Mouse (Mus musculus): Measurements from ENCODE around the gene Chd8. TPM values are rescaled to one million over a fixed set of nuclear protein-coding genes. Genes with fewer than 3 reads are reported as not detected.
A peak's percentile ranks its signal among the peaks of the same experiment; 100 is the strongest.

Chd8 gene
- polyA plus RNA-seq, 1 experiment from 2014 or later, result 49.6 TPM

- no peak overlapping the region; the same call in 1 of the 2 replicates for H3K9ac ChIP-seq (replicated peaks; ENCODE audit: low read depth, low read length)
- 17% methylated on average over 3 of the region's 3 CpGs for WGBS
Observed at GRCm38 (mm10) chr14:52195691-52196090, 61.9 kb downstream of the Chd8 start.

DNA sequence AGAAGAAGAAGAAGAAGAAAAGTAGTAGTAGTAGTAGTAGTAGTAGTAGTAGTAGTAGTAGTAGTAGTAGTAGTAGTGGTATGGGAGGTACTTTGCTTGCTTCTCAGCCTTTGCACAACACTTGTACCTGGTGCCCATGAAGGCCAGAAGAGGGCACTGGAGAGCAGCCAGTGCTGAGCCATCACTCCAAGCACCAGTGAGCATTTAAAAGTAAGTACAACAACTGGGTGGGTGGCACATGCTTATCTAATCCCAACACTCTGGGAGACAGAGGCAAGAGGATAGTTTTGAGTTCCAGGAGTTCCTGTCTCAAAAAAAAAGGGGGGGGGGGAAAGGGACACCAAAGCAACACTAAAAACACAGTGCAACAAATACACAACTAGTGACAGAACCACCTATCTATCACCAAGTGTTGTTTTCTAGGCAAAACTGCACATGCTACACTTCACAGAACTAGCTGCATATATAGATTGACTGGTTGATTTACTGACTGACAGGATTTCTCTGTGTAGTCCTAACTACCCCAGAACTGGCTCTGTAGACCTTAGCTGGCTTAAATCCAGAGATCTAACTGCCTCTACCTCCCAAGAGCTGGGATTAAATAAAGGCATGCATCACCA, 66.7 kb downstream of the Chd8 start:
- Histone ChIP-seq H3K36me3 (ENCODE audit: control insufficient read depth, insufficient read depth, low read length) (no peaks in the 10 kb centered on the region), H3K9me3 (ENCODE audit: control insufficient read depth, low read length) (no peaks in the 10 kb centered on the region), H3K4me1 (ENCODE audit: control insufficient read depth, insufficient read depth, low read length) (peaks cover 3% of the 10 kb centered on the region), H3K4me3 (ENCODE audit: low read depth, low read length) (no peak overlapping the region), H3K27ac (ENCODE audit: low read depth, low read length) (no peak overlapping the region), H3K9ac (replicated peaks; ENCODE audit: low read depth, low read length) (no peak overlapping the region), H3K27me3 (ENCODE audit: control insufficient read depth, insufficient read depth, low read length) (no peaks in the 10 kb centered on the region), H3K4me2 (ENCODE audit: low read depth, low read length) (no peak overlapping the region)
- no peak for ATAC-seq (ENCODE audit: low read depth)

More at GRCm38 (mm10) chr14:52195691-52196090, 61.9 kb downstream of the Chd8 start:
- H3K4me2 ChIP-seq (ENCODE audit: low read depth, low read length), result peak overlapping the region; percentile 88
- no peak for ATAC-seq (ENCODE audit: low read depth)
- no peak overlapping the region for H3K27ac ChIP-seq (ENCODE audit: low read depth, low read length)
- H3K4me1 ChIP-seq (ENCODE audit: control insufficient read depth, insufficient read depth, low read length), result peaks cover 8% of the 10 kb centered on the region
- H3K27me3 ChIP-seq (ENCODE audit: control insufficient read depth, insufficient read depth, low read length), result peaks cover 4% of the 10 kb centered on the region; the same call in 1 of the 2 replicates
- H3K4me3 ChIP-seq (ENCODE audit: low read depth, low read length), result peak overlapping the region; percentile 100
- H3K36me3 ChIP-seq (ENCODE audit: control insufficient read depth, insufficient read depth, low read length), result peaks cover 14% of the 10 kb centered on the region
- no peaks in the 10 kb centered on the region for H3K9me3 ChIP-seq (ENCODE audit: control insufficient read depth, low read length)

GRCm38 (mm10) chr14:52189519-52189918, 68.1 kb downstream of the Chd8 start:
- no peak for ATAC-seq (ENCODE audit: low read depth)
- no peak overlapping the region for H3K9ac ChIP-seq (replicated peaks; ENCODE audit: low read depth, low read length)
- no peaks in the 10 kb centered on the region for H3K27me3 ChIP-seq (ENCODE audit: control insufficient read depth, insufficient read depth, low read length)
- H3K27ac ChIP-seq (ENCODE audit: low read depth, low read length), result no peak overlapping the region
- 87% methylated on average over 2 of the region's 2 CpGs for WGBS
- H3K4me3 ChIP-seq (ENCODE audit: low read depth, low read length), result no peak overlapping the region
- H3K4me1 ChIP-seq (ENCODE audit: control insufficient read depth, insufficient read depth, low read length), result no peaks in the 10 kb centered on the region
- no peaks in the 10 kb centered on the region for H3K36me3 ChIP-seq (ENCODE audit: control insufficient read depth, insufficient read depth, low read length)
- no peaks in the 10 kb centered on the region for H3K9me3 ChIP-seq (ENCODE audit: control insufficient read depth, low read length)
- H3K4me2 ChIP-seq (ENCODE audit: low read depth, low read length), result no peak overlapping the region

DNA sequence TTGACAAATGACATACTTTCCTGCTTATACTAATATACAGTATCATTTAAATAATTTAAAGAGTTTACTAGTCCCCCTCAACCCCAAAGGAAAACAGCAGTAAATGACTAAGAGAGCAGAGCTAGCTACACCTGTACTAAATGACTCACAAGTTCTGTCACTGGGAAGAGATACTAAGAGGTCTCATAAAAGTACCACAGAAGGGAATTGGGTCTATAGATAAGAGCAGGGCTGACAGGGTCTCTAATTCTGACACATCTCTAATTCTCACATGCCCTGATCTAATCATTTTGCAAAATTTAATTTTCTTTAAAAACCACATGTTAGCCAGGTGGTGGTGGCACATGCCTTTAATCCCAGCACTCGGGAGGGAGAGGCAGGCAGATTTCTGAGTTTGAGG, 68.8 kb downstream of the Chd8 start:
- no peaks in the 10 kb centered on the region for H3K4me1 ChIP-seq (ENCODE audit: control insufficient read depth, insufficient read depth, low read length)
- no peak overlapping the region for H3K4me3 ChIP-seq (ENCODE audit: low read depth, low read length)
- H3K27me3 ChIP-seq (ENCODE audit: control insufficient read depth, insufficient read depth, low read length), result no peaks in the 10 kb centered on the region
- H3K36me3 ChIP-seq (ENCODE audit: control insufficient read depth, insufficient read depth, low read length), result no peaks in the 10 kb centered on the region
- H3K4me2 ChIP-seq (ENCODE audit: low read depth, low read length), result no peak overlapping the region
- no peak overlapping the region for H3K9ac ChIP-seq (replicated peaks; ENCODE audit: low read depth, low read length)
- WGBS, result 90% methylated on average over 1 of the region's 1 CpGs
- no peaks in the 10 kb centered on the region for H3K9me3 ChIP-seq (ENCODE audit: control insufficient read depth, low read length)
- no peak overlapping the region for H3K27ac ChIP-seq (ENCODE audit: low read depth, low read length)
- no peak for ATAC-seq (ENCODE audit: low read depth)

DNA sequence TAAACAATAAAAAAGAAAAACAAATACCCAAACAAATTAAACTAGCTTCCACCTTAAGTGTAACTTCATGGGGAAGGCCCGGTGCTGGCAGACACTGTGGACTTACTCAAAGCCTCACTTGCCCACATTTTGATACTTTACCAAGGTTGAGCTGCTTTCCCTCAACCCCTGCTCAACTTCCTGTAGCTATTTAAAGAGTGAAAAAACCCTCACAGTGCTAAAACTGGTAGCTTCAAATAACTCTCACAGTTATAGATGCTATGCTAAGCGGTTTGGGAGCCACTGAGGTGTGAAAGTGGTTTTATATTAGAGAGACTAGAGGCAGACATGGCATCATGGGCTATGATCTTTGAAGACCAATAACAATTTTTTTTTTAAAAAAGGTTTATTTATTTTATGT, 91.0 kb downstream of the Chd8 start:
- Histone ChIP-seq H3K9me3 (ENCODE audit: control insufficient read depth, low read length) (no peaks in the 10 kb centered on the region), H3K4me2 (ENCODE audit: low read depth, low read length) (no peak overlapping the region), H3K27ac (ENCODE audit: low read depth, low read length) (no peak overlapping the region), H3K9ac (replicated peaks; ENCODE audit: low read depth, low read length) (no peak overlapping the region), H3K36me3 (ENCODE audit: control insufficient read depth, insufficient read depth, low read length) (peaks cover 49% of the 10 kb centered on the region), H3K27me3 (ENCODE audit: control insufficient read depth, insufficient read depth, low read length) (no peaks in the 10 kb centered on the region), H3K4me3 (ENCODE audit: low read depth, low read length) (no peak overlapping the region), H3K4me1 (ENCODE audit: control insufficient read depth, insufficient read depth, low read length) (no peaks in the 10 kb centered on the region)
- no peak for ATAC-seq (ENCODE audit: low read depth)
- WGBS, result 94% methylated on average over 2 of the region's 2 CpGs

GRCm38 (mm10) chr14:52160911-52161310, 96.7 kb downstream of the Chd8 start:
- Histone ChIP-seq H3K9me3 (ENCODE audit: control insufficient read depth, low read length) (no peaks in the 10 kb centered on the region), H3K4me1 (ENCODE audit: control insufficient read depth, insufficient read depth, low read length) (no peaks in the 10 kb centered on the region), H3K36me3 (ENCODE audit: control insufficient read depth, insufficient read depth, low read length) (peaks cover 58% of the 10 kb centered on the region), H3K4me3 (ENCODE audit: low read depth, low read length) (no peak overlapping the region), H3K9ac (replicated peaks; ENCODE audit: low read depth, low read length) (no peak overlapping the region), H3K4me2 (ENCODE audit: low read depth, low read length) (no peak overlapping the region), H3K27ac (ENCODE audit: low read depth, low read length) (no peak overlapping the region), H3K27me3 (ENCODE audit: control insufficient read depth, insufficient read depth, low read length) (no peaks in the 10 kb centered on the region)
- ATAC-seq (ENCODE audit: low read depth), result no peak
- 93% methylated on average over 6 of the region's 6 CpGs for WGBS

DNA sequence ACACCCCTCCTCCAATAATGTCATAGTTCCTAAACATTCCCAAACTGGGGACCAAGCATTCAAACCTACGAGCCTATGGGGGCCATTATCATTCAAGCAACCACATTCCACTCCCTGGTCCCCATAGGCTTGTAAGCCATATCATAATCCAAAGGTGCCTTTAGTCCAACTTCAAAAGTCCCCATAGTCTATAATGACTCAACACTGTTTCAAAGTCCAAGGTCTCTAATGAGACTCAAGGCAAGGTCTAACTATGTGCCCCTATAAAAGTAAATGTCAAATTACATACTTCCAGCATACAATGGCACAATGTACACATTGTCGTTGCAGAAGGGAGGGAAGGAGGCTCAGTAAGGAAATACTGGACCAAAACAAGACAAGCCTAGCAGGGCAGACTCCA, 102.6 kb downstream of the Chd8 start:
- Histone ChIP-seq H3K9me3 (ENCODE audit: control insufficient read depth, low read length) (no peaks in the 10 kb centered on the region), H3K27me3 (ENCODE audit: control insufficient read depth, insufficient read depth, low read length) (no peaks in the 10 kb centered on the region), H3K4me2 (ENCODE audit: low read depth, low read length) (no peak overlapping the region), H3K4me1 (ENCODE audit: control insufficient read depth, insufficient read depth, low read length) (no peaks in the 10 kb centered on the region), H3K4me3 (ENCODE audit: low read depth, low read length) (no peak overlapping the region), H3K27ac (ENCODE audit: low read depth, low read length) (no peak overlapping the region), H3K9ac (replicated peaks; ENCODE audit: low read depth, low read length) (no peak overlapping the region), H3K36me3 (ENCODE audit: control insufficient read depth, insufficient read depth, low read length) (peaks cover 12% of the 10 kb centered on the region; the same call in 1 of the 2 replicates)
- no peak for ATAC-seq (ENCODE audit: low read depth)
- WGBS, result 83% methylated on average over 2 of the region's 2 CpGs

- ATAC-seq (ENCODE audit: low read depth), result no peak
Observed at GRCm38 (mm10) chr14:52152613-52153012, 105.0 kb downstream of the Chd8 start.

GRCm38 (mm10) chr14:52152179-52152578, 105.4 kb downstream of the Chd8 start:
- ATAC-seq (ENCODE audit: low read depth), result no peak
- Histone ChIP-seq H3K4me1 (ENCODE audit: control insufficient read depth, insufficient read depth, low read length) (no peaks in the 10 kb centered on the region), H3K4me3 (ENCODE audit: low read depth, low read length) (no peak overlapping the region), H3K4me2 (ENCODE audit: low read depth, low read length) (no peak overlapping the region), H3K27ac (ENCODE audit: low read depth, low read length) (no peak overlapping the region), H3K9me3 (ENCODE audit: control insufficient read depth, low read length) (no peaks in the 10 kb centered on the region), H3K36me3 (ENCODE audit: control insufficient read depth, insufficient read depth, low read length) (no peaks in the 10 kb centered on the region), H3K27me3 (ENCODE audit: control insufficient read depth, insufficient read depth, low read length) (no peaks in the 10 kb centered on the region), H3K9ac (replicated peaks; ENCODE audit: low read depth, low read length) (no peak overlapping the region)
- WGBS, result 33% methylated on average over 7 of the region's 7 CpGs

More at GRCm38 (mm10) chr14:52152613-52153012, 105.0 kb downstream of the Chd8 start:
- Histone ChIP-seq H3K9me3 (ENCODE audit: control insufficient read depth, low read length) (no peaks in the 10 kb centered on the region), H3K27me3 (ENCODE audit: control insufficient read depth, insufficient read depth, low read length) (no peaks in the 10 kb centered on the region), H3K36me3 (ENCODE audit: control insufficient read depth, insufficient read depth, low read length) (no peaks in the 10 kb centered on the region), H3K9ac (replicated peaks; ENCODE audit: low read depth, low read length) (no peak overlapping the region), H3K4me1 (ENCODE audit: control insufficient read depth, insufficient read depth, low read length) (no peaks in the 10 kb centered on the region), H3K4me3 (ENCODE audit: low read depth, low read length) (no peak overlapping the region), H3K4me2 (ENCODE audit: low read depth, low read length) (no peak overlapping the region), H3K27ac (ENCODE audit: low read depth, low read length) (no peak overlapping the region)
- 43% methylated on average over 3 of the region's 3 CpGs for WGBS
